Mouse (Mus musculus): ENCODE results near the gene Mon1b. TPM values are rescaled to one million over a fixed set of nuclear protein-coding genes. Genes with fewer than 3 reads are reported as not detected.

Mon1b gene
- polyA plus RNA-seq (2017; shearing (Covaris generic)) = 30.1 TPM

DNA sequence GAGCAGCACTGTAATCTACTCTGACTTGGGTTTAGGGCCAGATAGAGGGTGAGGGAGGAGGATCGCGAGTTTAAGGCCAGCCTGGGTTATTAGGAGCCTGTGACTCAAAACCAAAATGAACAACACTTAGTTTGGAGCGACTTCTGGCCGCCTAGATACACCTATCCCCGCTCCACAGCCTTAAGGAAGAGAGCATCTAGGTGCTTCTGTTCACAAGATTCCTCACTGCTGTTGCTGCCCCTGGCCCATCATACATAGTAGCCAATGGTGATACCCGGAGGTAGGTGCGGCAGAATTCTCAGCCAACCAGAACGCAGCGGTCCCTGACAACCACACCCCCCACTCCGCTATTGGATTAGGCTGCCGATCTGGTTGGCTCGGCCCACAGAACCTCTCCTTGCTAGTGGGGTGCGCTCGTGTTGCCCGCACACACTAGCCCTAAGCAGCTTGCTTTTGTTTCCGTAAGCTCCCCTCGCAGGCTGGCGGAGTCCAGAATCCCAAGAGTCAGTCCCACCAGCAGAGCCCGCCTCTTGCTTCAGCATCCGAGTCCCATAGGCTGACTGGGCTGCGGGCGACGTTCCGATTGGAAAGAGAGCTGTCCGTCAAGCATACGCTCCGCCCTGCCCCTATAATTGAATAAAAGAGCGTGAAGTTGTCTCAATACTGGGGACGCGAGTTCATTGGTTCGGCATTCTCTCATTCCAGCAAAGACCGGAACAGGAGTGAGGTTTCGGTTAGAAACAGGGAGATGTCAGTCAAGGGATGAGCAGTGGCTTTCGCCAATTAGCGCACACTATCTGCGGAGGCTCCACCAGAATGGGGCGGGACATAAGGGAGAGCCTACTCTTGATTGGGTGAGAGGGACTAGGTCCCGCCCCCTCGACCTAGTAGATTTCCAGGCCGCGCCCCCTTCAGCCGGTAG is at the start of gene Mon1b:
TSS of gene Mon1b (plus strand) at position 918 of the 922 bp plus-strand sequence.

DNA sequence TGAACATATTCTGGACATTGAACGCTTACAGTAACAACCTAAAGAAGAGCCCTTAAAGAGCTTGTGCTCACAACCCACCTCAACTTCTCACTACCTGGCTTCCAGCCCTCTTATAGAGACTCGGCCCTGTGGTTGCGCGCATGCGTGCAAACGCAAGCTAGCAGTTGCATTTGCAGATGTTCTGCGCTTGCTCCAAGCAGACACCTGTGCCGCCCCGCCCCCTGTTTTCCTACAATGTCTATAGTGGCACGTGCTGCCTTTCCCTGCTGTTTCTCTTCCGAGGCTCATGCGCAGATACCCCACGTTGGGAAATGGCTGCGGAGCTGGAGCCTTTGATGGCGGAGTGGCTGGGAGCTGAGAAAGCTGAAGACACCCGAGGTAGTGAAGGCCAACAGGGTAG is 7.5 kb downstream of the Mon1b start, which contains the start of gene Syce1l:
TSS of gene Syce1l (plus strand) at position 288 of the 400 bp plus-strand sequence.

Other genes with a start within 250 kb of the Mon1b start
- 0.24 TPM for gene Syce1l, start 7.6 kb downstream of the Mon1b start, polyA plus RNA-seq (2017; shearing (Covaris generic))
- gene Adamts18, start 213.2 kb downstream of the Mon1b start, polyA plus RNA-seq (2017; shearing (Covaris generic)) = 0.08 TPM

Data from CD4-positive, CD25-positive, alpha-beta regulatory T cell (primary cell).